Mouse (Mus musculus) forebrain, postnatal 0 days (tissue): Measurements from ENCODE around the gene Gzme. TPM values are rescaled to one million over a fixed set of nuclear protein-coding genes. Genes with fewer than 3 reads are reported as not detected.
"Not testable (repeated sequence)": the region's sequence is repeated elsewhere in the genome, so short reads cannot be mapped to it uniquely, and the experiment has no call there.

ENCODE experiments used
- ATAC-seq: fragments of 200-750 bp; cut with Nextera tagmentation; 2 replicates; pipeline ENCODE4 v1.8.0; 2017; ENCODE audit warnings: mild to moderate bottlenecking, moderate library complexity
- DNase-seq: peaks from one replicate; pipeline ENCODE4 v3.0.0-alpha.2; 2015
- H3K27ac ChIP-seq: fragments of 300-500 bp; sonication (generic); 2 replicates; pipeline ENCODE4 v1.5.1; 2014; ENCODE audit warnings: low read depth, mild to moderate bottlenecking, antibody characterized with exemption, low read length, moderate library complexity, mixed read lengths
- H3K27me3 ChIP-seq: fragments of 300-500 bp; sonication (generic); 2 replicates; pipeline ENCODE4 v1.6.1; 2014; ENCODE audit warnings: mild to moderate bottlenecking, low read length, mixed read lengths; ENCODE audit not compliant: insufficient read depth
- H3K36me3 ChIP-seq: fragments of 300-500 bp; sonication (generic); 2 replicates; pipeline ENCODE4 v1.6.1; 2014; ENCODE audit warnings: mild to moderate bottlenecking, moderate library complexity; ENCODE audit not compliant: insufficient read depth
- H3K4me1 ChIP-seq: fragments of 300-500 bp; sonication (generic); 2 replicates; pipeline ENCODE4 v1.6.1; 2014; ENCODE audit warnings: antibody characterized with exemption; ENCODE audit not compliant: insufficient read depth
- H3K4me2 ChIP-seq: fragments of 300-500 bp; sonication (generic); 2 replicates; pipeline ENCODE4 v1.6.1; 2014; ENCODE audit warnings: low read depth, mild to moderate bottlenecking, moderate library complexity
- H3K4me3 ChIP-seq: fragments of 300-500 bp; sonication (generic); 2 replicates; pipeline ENCODE4 v1.5.1; 2014; ENCODE audit warnings: low read depth, low read length, mixed read lengths
- H3K9ac ChIP-seq: fragments of 300-500 bp; sonication (generic); 2 replicates; pipeline ENCODE4 v1.6.1; 2014; ENCODE audit warnings: mild to moderate bottlenecking
- H3K9me3 ChIP-seq: fragments of 300-500 bp; sonication (generic); 2 replicates; pipeline ENCODE4 v1.6.1; 2016; ENCODE audit warnings: low read length
- CTCF ChIP-seq: sonication (generic); IDR thresholded peaks from 2 replicates; pipeline ENCODE4 v1.5.1; 2016; ENCODE audit warnings: antibody characterized with exemption, control low read depth, low read depth
- WGBS: fragments of 180-500 bp; shearing (Covaris S2); extraction: QIAGEN DNeasy Blood & Tissue Kit; methylation state at CpG from one replicate; pipeline ENCODE4 v1.1.7; 2014; 5-methylcytosine and 5-hydroxymethylcytosine counted together
- polyA plus RNA-seq: library from polyadenylated mRNA; unstranded; fragments of >200 nt; fragmentation: Nextera tagmentation; extraction: Ambion mirVana; gene quantifications from 2 replicates; pipeline ENCODE4 v1.2.1, GENCODE M21; 2015
- total RNA-seq: library from RNA; depleted of rRNA; stranded (reverse); fragments of >200 nt; gene quantifications from 2 replicates; pipeline ENCODE4 v1.2.3, GENCODE M21; 2014; rRNA removed

Gzme gene
- total RNA-seq = not detected in 2 replicates
- polyA plus RNA-seq = not detected in 2 replicates

GRCm38 (mm10) chr14:56120525-56120924 is at the start of gene Gzme:
Gene Gzme (minus strand): TSS chr14:56120625.
- DNase-seq = no peak
- Histone ChIP-seq H3K9me3 (no peaks in the 10 kb centered on the region), H3K36me3 (no peaks in the 10 kb centered on the region)

DNA sequence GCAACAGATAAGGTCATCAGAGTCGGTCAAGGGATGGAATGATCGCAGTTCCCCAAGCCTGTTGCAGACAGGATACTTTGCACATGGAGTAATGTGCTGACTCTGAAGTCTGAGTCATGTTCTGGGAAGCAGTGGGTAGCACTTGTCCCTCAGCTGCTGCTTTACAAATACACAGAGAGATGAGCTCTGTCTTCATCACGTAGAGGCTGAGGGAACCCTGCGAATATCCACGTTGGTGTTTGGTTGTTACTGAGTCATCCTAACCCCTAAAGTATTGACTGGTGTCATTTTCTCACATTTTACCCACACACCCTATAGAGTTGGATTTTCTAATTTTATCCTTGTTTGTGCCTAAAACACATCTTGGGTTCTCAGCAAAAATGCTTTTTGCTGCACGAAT is 47.6 kb upstream of the Gzme start:
- Histone ChIP-seq H3K4me1 (no peaks in the 10 kb centered on the region), H3K9ac (no peak overlapping the region), H3K27ac (no peak overlapping the region), H3K4me2 (no peak overlapping the region), H3K27me3 (no peaks in the 10 kb centered on the region), H3K36me3 (no peaks in the 10 kb centered on the region), H3K4me3 (no peak overlapping the region), H3K9me3 (no peaks in the 10 kb centered on the region)
- WGBS = 88% methylated on average over 6 of the region's 6 CpGs
- ATAC-seq (no peak), DNase-seq (no peak)
- no peak for TF ChIP-seq CTCF

More at GRCm38 (mm10) chr14:56120525-56120924, at the start of gene Gzme:
- no peak within 1 kb of the TSS for H3K27ac ChIP-seq
- no peak for ATAC-seq
- no peak within 1 kb of the TSS for H3K4me2 ChIP-seq
- no peak within 1 kb of the TSS for H3K9ac ChIP-seq
- no peak within 1 kb of the TSS for H3K4me3 ChIP-seq
- no peaks in the 10 kb centered on the region for H3K27me3 ChIP-seq
- no peaks in the 10 kb centered on the region for H3K4me1 ChIP-seq
- no peak for TF ChIP-seq CTCF

- Histone ChIP-seq H3K36me3 (no peaks in the 10 kb centered on the region), H3K4me2 (no peak overlapping the region), H3K4me3 (no peak overlapping the region), H3K4me1 (no peaks in the 10 kb centered on the region), H3K9me3 (no peaks in the 10 kb centered on the region), H3K27me3 (no peaks in the 10 kb centered on the region), H3K27ac (no peak overlapping the region), H3K9ac (no peak overlapping the region)
- TF ChIP-seq CTCF = no peak
- ATAC-seq (no peak), DNase-seq (no peak)
- 79% methylated on average over 2 of the region's 2 CpGs for WGBS
Measured at GRCm38 (mm10) chr14:56162109-56162508, 41.7 kb upstream of the Gzme start.

GRCm38 (mm10) chr14:56159479-56159878 is 39.1 kb upstream of the Gzme start, which contains the start of gene Gzmg:
Gene Gzmg (minus strand): TSS chr14:56159579.
- H3K4me2 ChIP-seq, H3K9me3 ChIP-seq, ATAC-seq, H3K4me3 ChIP-seq, H3K36me3 ChIP-seq, H3K27me3 ChIP-seq, H3K27ac ChIP-seq, H3K9ac ChIP-seq, DNase-seq, H3K4me1 ChIP-seq: not testable (repeated sequence)
- 77% methylated on average over 2 of the region's 2 CpGs for WGBS

GRCm38 (mm10) chr14:56155340-56155739 is 34.9 kb upstream of the Gzme start:
- Histone ChIP-seq H3K27me3 (no peaks in the 10 kb centered on the region), H3K27ac (no peak overlapping the region), H3K36me3 (no peaks in the 10 kb centered on the region), H3K4me1 (no peaks in the 10 kb centered on the region), H3K9ac (no peak overlapping the region), H3K4me3 (no peak overlapping the region), H3K4me2 (no peak overlapping the region), H3K9me3 (no peaks in the 10 kb centered on the region)
- DNase-seq = no peak
- ATAC-seq = no peak
- no peak for TF ChIP-seq CTCF
- 80% methylated on average over 2 of the region's 2 CpGs for WGBS

- H3K9me3 ChIP-seq, H3K4me2 ChIP-seq, H3K36me3 ChIP-seq, ATAC-seq, H3K4me1 ChIP-seq, H3K27me3 ChIP-seq, DNase-seq, H3K27ac ChIP-seq, H3K9ac ChIP-seq, H3K4me3 ChIP-seq: not testable (repeated sequence)
- whole genome bisulfite sequencing = 85% methylated on average over 1 of the region's 1 CpGs
Measured at GRCm38 (mm10) chr14:56133675-56134074, 13.2 kb upstream of the Gzme start.

DNA sequence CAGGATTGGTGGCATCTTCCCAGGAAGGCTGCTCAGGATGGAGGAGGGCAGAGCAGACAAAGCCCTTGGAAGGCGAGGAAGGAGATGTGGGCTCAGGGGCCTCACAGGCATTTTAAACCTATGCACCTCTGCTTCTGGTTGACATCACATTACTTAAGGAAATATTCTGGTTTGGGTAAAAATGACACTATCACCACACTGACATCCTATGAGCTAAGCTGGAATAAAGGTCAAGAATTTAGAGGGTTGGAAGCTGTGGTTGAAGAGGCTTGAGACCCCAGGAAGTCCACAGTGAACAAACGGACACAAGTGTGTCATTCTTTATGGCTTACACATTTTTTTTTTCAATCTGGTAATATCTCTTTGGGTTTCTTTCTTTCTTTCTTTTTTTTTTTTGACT is 12.1 kb upstream of the Gzme start, which contains the start of gene Gzmd:
Gzmd (minus strand) TSS at position 101 of the 400 bp plus-strand sequence.
- 87% methylated on average over 2 of the region's 2 CpGs for WGBS

DNA sequence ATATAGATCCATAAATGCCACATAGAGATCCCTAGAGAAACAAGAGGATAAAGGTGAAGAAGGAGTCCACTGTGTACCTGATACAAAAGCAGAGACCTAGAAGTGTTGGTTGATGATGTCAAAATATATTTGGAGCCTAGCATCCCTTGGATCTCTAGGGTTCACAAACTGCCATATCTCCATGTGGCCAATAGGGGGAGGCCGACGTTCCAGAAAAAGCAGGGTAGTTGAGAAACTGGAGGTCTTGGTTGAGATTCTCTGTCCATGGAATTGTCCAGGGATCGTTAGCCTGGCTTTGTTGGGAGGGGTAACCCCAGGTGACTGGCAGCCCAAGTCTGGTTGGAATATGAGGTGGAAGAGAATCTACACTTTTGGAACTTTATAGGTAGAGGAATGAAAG is 7.9 kb upstream of the Gzme start:
- DNase-seq = no peak
- 50% methylated on average over 3 of the region's 3 CpGs for WGBS
- Histone ChIP-seq H3K27me3 (no peaks in the 10 kb centered on the region), H3K4me2 (no peak overlapping the region), H3K36me3 (no peaks in the 10 kb centered on the region), H3K9me3 (no peaks in the 10 kb centered on the region), H3K27ac (no peak overlapping the region), H3K4me1 (no peaks in the 10 kb centered on the region), H3K9ac (no peak overlapping the region), H3K4me3 (no peak overlapping the region)
- TF ChIP-seq CTCF = no peak
- ATAC-seq = no peak

More for the DNA sequence above, 12.1 kb upstream of the Gzme start, which contains the start of gene Gzmd:
- not testable (repeated sequence) for H3K4me2 ChIP-seq, DNase-seq, ATAC-seq, H3K27me3 ChIP-seq, H3K4me1 ChIP-seq, H3K27ac ChIP-seq, H3K9me3 ChIP-seq, H3K9ac ChIP-seq, H3K4me3 ChIP-seq, H3K36me3 ChIP-seq
